In genomic region chr3:35235772-35236171, GRCm38 (mm10) we compare ENCODE assay signal across 27 mouse cellular contexts.
A peak's percentile ranks its signal among the peaks of the same experiment; 100 is the strongest.
DNase-seq lines count a peak whose midpoint lies in the region; ATAC-seq and TF ChIP-seq lines count a peak whose summit lies in the region.
"Had no signal": no experiment of that assay in that cellular context is flagged by ENCODE, and none has a peak within 500 bp of the region (broad histone marks: within the 10 kb centered on the region; RNA-seq: fewer than 3 reads in every experiment).

No protein-coding gene starts in this region.

- no peak for TF ChIP-seq POLR2A in kidney, adult 2 months (IDR thresholded peaks at IDR 0.05; ENCODE audit: low read depth, low read length)
- TF ChIP-seq POLR2A in CH12.LX (IDR thresholded peaks at IDR 0.05; ENCODE audit: low read depth, low read length), result no peak

- H3K27ac ChIP-seq in embryonic facial prominence, embryonic 11.5 days (replicated peaks; ENCODE audit: low read depth, low read length), result no peak overlapping the region
- no peak overlapping the region for H3K27ac ChIP-seq in embryonic facial prominence, embryonic 10.5 days (replicated peaks)
- no peak overlapping the region for H3K27ac ChIP-seq in kidney, embryonic 15.5 days
- no peak overlapping the region for H3K27ac ChIP-seq in kidney, adult 2 months (ENCODE audit: insufficient read depth, low read depth, low read length)
- no peak overlapping the region for H3K27ac ChIP-seq in CH12.LX (ENCODE audit: insufficient read depth, low read depth)
- no peak overlapping the region for H3K27ac ChIP-seq in hindbrain, embryonic 10.5 days
- H3K27ac ChIP-seq: embryonic facial prominence, embryonic 15.5 days; forebrain, embryonic 12.5 days; heart, embryonic 10.5 days; hindbrain, embryonic 13.5 days; layer of hippocampus, adult 2 months; left cerebral cortex, adult 2 months; limb, embryonic 13.5 days; liver, embryonic 13.5 days; midbrain, embryonic 12.5 days; neural tube, embryonic 13.5 days had no signal

- no peaks in the 10 kb centered on the region for H3K4me1 ChIP-seq in embryonic facial prominence, embryonic 11.5 days (ENCODE audit: control insufficient read depth, insufficient read depth, low read length)
- H3K4me1 ChIP-seq in embryonic facial prominence, embryonic 10.5 days, result peaks cover 16% of the 10 kb centered on the region
- 0 out of 2 replicates have a peak, but pooled peaks cover 4% of the 10 kb centered on the region for H3K4me1 ChIP-seq in kidney, embryonic 15.5 days
- no peaks in the 10 kb centered on the region for H3K4me1 ChIP-seq in kidney, adult 2 months (ENCODE audit: control insufficient read depth, insufficient read depth, low read length)
- H3K4me1 ChIP-seq in CH12.LX (ENCODE audit: control insufficient read depth in 1 of 2, insufficient read depth in 2 of 2), result peaks cover 6 to 21% of the 10 kb centered on the region in 2 experiments; a peak in 3 of 4 replicates
- peaks cover 19% of the 10 kb centered on the region; the same call in 1 of the 2 replicates for H3K4me1 ChIP-seq in hindbrain, embryonic 10.5 days (replicated peaks)
- H3K4me1 ChIP-seq: embryonic facial prominence, embryonic 15.5 days; heart, embryonic 10.5 days; liver, embryonic 13.5 days had no signal

- H3K4me2 ChIP-seq in embryonic facial prominence, embryonic 11.5 days (ENCODE audit: low read depth, low read length), result no peak overlapping the region
- H3K4me2 ChIP-seq in kidney, embryonic 15.5 days, result no peak overlapping the region
- no peak overlapping the region for H3K4me2 ChIP-seq in CH12.LX (ENCODE audit: insufficient read depth, low read depth, poor library complexity, severe bottlenecking)
- H3K4me2 ChIP-seq: embryonic facial prominence, embryonic 15.5 days; forebrain, embryonic 12.5 days; hindbrain, embryonic 13.5 days; limb, embryonic 13.5 days; liver, embryonic 13.5 days; lung, embryonic 14.5 days; midbrain, embryonic 12.5 days; neural tube, embryonic 13.5 days had no signal

- ATAC-seq in embryonic facial prominence, embryonic 11.5 days (replicated peaks; ENCODE audit: insufficient number of reproducible peaks, low FRiP score, low TSS enrichment, low read depth), result no peak
- ATAC-seq in kidney, embryonic 15.5 days (replicated peaks; ENCODE audit: low FRiP score), result peak; percentile 41; the same call in 1 of the 2 replicates

- dilution Hi-C loops in CH12.LX (cut with MboI; ENCODE audit: extremely low pct_ligation_motif_present, extremely low pct_unique_long_range_greater_than_20kb, low sequenced_read_pairs), result no loop called here

- WGBS in embryonic facial prominence, embryonic 11.5 days, result 38% methylated on average over 5 of the region's 5 CpGs
- WGBS in embryonic facial prominence, embryonic 10.5 days, result 36% methylated on average over 5 of the region's 5 CpGs
- 13% methylated on average over 5 of the region's 5 CpGs for WGBS in kidney, embryonic 15.5 days
- 19% methylated on average over 5 of the region's 5 CpGs for WGBS in kidney, adult 2 months
- 52% methylated on average over 5 of the region's 5 CpGs for WGBS in hindbrain, embryonic 10.5 days

- no peaks in the 10 kb centered on the region for H3K36me3 ChIP-seq in embryonic facial prominence, embryonic 11.5 days (replicated peaks; ENCODE audit: control insufficient read depth, insufficient read depth, low read depth, low read length)
- no peaks in the 10 kb centered on the region for H3K36me3 ChIP-seq in embryonic facial prominence, embryonic 10.5 days (replicated peaks)
- no peaks in the 10 kb centered on the region for H3K36me3 ChIP-seq in kidney, embryonic 15.5 days
- H3K36me3 ChIP-seq in kidney, adult 2 months (ENCODE audit: control insufficient read depth, insufficient read depth, low read length), result no peaks in the 10 kb centered on the region
- H3K36me3 ChIP-seq in CH12.LX (replicated peaks in 1 of 2; ENCODE audit: control insufficient read depth in 1 of 2, insufficient read depth in 1 of 2, low read length in 1 of 2), result no peaks in the 10 kb centered on the region
- H3K36me3 ChIP-seq in hindbrain, embryonic 10.5 days, result no peaks in the 10 kb centered on the region
- H3K36me3 ChIP-seq: embryonic facial prominence, embryonic 15.5 days; forebrain, embryonic 12.5 days; heart, embryonic 10.5 days; hindbrain, embryonic 13.5 days; limb, embryonic 13.5 days; liver, embryonic 13.5 days; midbrain, embryonic 12.5 days; neural tube, embryonic 13.5 days had no signal

- TF ChIP-seq CTCF in kidney, adult 2 months (conservative IDR thresholded peaks at IDR 0.05; ENCODE audit: insufficient read depth, insufficient read length, low read depth, low read length), result no peak
- no peak for TF ChIP-seq CTCF in CH12.LX (conservative IDR thresholded peaks at IDR 0.05 in 1 of 2, IDR thresholded peaks at IDR 0.05 in 1 of 2; ENCODE audit: low read depth in 2 of 2, low read length in 2 of 2)

- no peak for TF ChIP-seq EP300 in CH12.LX (IDR thresholded peaks at IDR 0.05; ENCODE audit: low read length)

- TF ChIP-seq RAD21 in CH12.LX (IDR thresholded peaks at IDR 0.05; ENCODE audit: low read depth, low read length), result no peak

- in situ Hi-C loops in CH12.LX (cut with MboI; ENCODE audit: low pct_ligation_motif_present, low pct_unique_long_range_greater_than_20kb, low sequenced_read_pairs), result no loop called here

- H3K9me3 ChIP-seq in embryonic facial prominence, embryonic 11.5 days (replicated peaks; ENCODE audit: control insufficient read depth, low read length), result no peaks in the 10 kb centered on the region
- H3K9me3 ChIP-seq in embryonic facial prominence, embryonic 10.5 days, result no peaks in the 10 kb centered on the region
- H3K9me3 ChIP-seq in kidney, embryonic 15.5 days (replicated peaks), result no peaks in the 10 kb centered on the region
- no peaks in the 10 kb centered on the region for H3K9me3 ChIP-seq in CH12.LX (replicated peaks; ENCODE audit: low read length)
- no peaks in the 10 kb centered on the region for H3K9me3 ChIP-seq in hindbrain, embryonic 10.5 days
- H3K9me3 ChIP-seq: embryonic facial prominence, embryonic 15.5 days; forebrain, embryonic 12.5 days; heart, embryonic 10.5 days; hindbrain, embryonic 13.5 days; limb, embryonic 13.5 days; liver, embryonic 13.5 days; midbrain, embryonic 12.5 days; neural tube, embryonic 13.5 days had no signal

- H3K27me3 ChIP-seq in embryonic facial prominence, embryonic 11.5 days (ENCODE audit: control insufficient read depth, insufficient read depth, low read length), result no peaks in the 10 kb centered on the region
- no peaks in the 10 kb centered on the region for H3K27me3 ChIP-seq in embryonic facial prominence, embryonic 10.5 days (replicated peaks; ENCODE audit: low read depth, poor library complexity, severe bottlenecking)
- no peaks in the 10 kb centered on the region for H3K27me3 ChIP-seq in kidney, embryonic 15.5 days
- H3K27me3 ChIP-seq in kidney, adult 2 months (replicated peaks; ENCODE audit: control insufficient read depth, insufficient read depth, low read length), result no peaks in the 10 kb centered on the region
- no peaks in the 10 kb centered on the region for H3K27me3 ChIP-seq in CH12.LX (replicated peaks)
- no peaks in the 10 kb centered on the region for H3K27me3 ChIP-seq in hindbrain, embryonic 10.5 days (ENCODE audit: insufficient read depth, poor library complexity, severe bottlenecking)
- H3K27me3 ChIP-seq: embryonic facial prominence, embryonic 15.5 days; forebrain, embryonic 12.5 days; hindbrain, embryonic 13.5 days; limb, embryonic 13.5 days; liver, embryonic 13.5 days; midbrain, embryonic 12.5 days; neural tube, embryonic 13.5 days had no signal

- H3K4me3 ChIP-seq in embryonic facial prominence, embryonic 11.5 days (ENCODE audit: low read depth, low read length), result no peak overlapping the region
- no peak overlapping the region for H3K4me3 ChIP-seq in embryonic facial prominence, embryonic 10.5 days
- no peak overlapping the region for H3K4me3 ChIP-seq in kidney, embryonic 15.5 days (replicated peaks)
- no peak overlapping the region for H3K4me3 ChIP-seq in kidney, adult 2 months (ENCODE audit: insufficient read depth, low read depth, low read length)
- no peak overlapping the region for H3K4me3 ChIP-seq in CH12.LX (replicated peaks in 1 of 3; ENCODE audit: low read depth in 2 of 3, low read length in 2 of 3, poor library complexity in 1 of 3)
- no peak overlapping the region for H3K4me3 ChIP-seq in hindbrain, embryonic 10.5 days
- H3K4me3 ChIP-seq: embryonic facial prominence, embryonic 15.5 days; forebrain, embryonic 12.5 days; heart, embryonic 10.5 days; hindbrain, embryonic 13.5 days; layer of hippocampus, adult 2 months; left cerebral cortex, adult 2 months; limb, embryonic 13.5 days; liver, embryonic 13.5 days; midbrain, embryonic 12.5 days; neural tube, embryonic 13.5 days had no signal

- no peak overlapping the region for H3K9ac ChIP-seq in embryonic facial prominence, embryonic 11.5 days (replicated peaks; ENCODE audit: low read length)
- H3K9ac ChIP-seq in kidney, embryonic 15.5 days, result no peak overlapping the region
- H3K9ac ChIP-seq in CH12.LX (ENCODE audit: insufficient read depth, low read depth), result no peak overlapping the region
- H3K9ac ChIP-seq: embryonic facial prominence, embryonic 15.5 days; forebrain, embryonic 12.5 days; hindbrain, embryonic 13.5 days; limb, embryonic 13.5 days; liver, embryonic 13.5 days; lung, embryonic 14.5 days; midbrain, embryonic 12.5 days; neural tube, embryonic 13.5 days had no signal

- no peaks in the 10 kb centered on the region for H3K79me2 ChIP-seq in CH12.LX (replicated peaks; ENCODE audit: control insufficient read depth, extremely low read depth, insufficient read depth, poor library complexity, severe bottlenecking)

- peak; percentile 35 for DNase-seq in embryonic facial prominence, embryonic 11.5 days (ENCODE audit: low spot score)
- no peak for DNase-seq in embryonic facial prominence, embryonic 10.5 days (ENCODE audit: low spot score)
- no peak for DNase-seq in kidney, adult 2 months
- no peak for DNase-seq in CH12.LX (ENCODE audit: extremely low read depth)
- DNase-seq in embryo, embryonic 11 days, result peak; percentile 37
- no peak for DNase-seq in hindbrain, embryonic 10.5 days (ENCODE audit: low spot score)
- DNase-seq: adrenal gland, postnatal 14 days; cerebellum, adult 18-20 months; cerebellum, postnatal 10 days; gastrocnemius, postnatal 14 days; heart, postnatal 36 days; kidney, adult 18-20 months; kidney, postnatal 36 days; liver, embryonic 13.5 days; lung, embryonic 14.5 days; thymus, adult 2 months; thymus, postnatal 36 days had no signal

TF ChIP-seq in CH12.LX, 34 proteins besides CTCF, POLR2A, EP300 and RAD21:
- peak; percentile 71 for TF ChIP-seq MAFK (IDR thresholded peaks at IDR 0.05; ENCODE audit: insufficient replicate concordance, low read length)
- TF ChIP-seq CHD1 (IDR thresholded peaks at IDR 0.05; ENCODE audit: low read depth, low read length), result no peak
TF ChIP-seq in CH12.LX: peak in this region for 1.

Comparison
In these comparisons a context has a peak if more than half of its experiments do, and no peak if none do; other contexts are left out.
1. DNase-seq: peak in embryonic facial prominence, embryonic 11.5 days (single experiment) and embryo, embryonic 11 days (single experiment); none in embryonic facial prominence, embryonic 10.5 days (single experiment), kidney, adult 2 months (single experiment), CH12.LX (single experiment) and hindbrain, embryonic 10.5 days (single experiment).